Mouse (Mus musculus) liver, adult (tissue): ENCODE data around the gene Panx3.

Experiments used
- GATA4 ChIP-seq: IDR thresholded peaks from 2 replicates; pipeline ENCODE4 v1.6.1; 2014; ENCODE audit warnings: mild to moderate bottlenecking, low read length; ENCODE audit not compliant: insufficient replicate concordance

Gene Panx3

GRCm38 (mm10) chr9:37616770-37617169, 52.3 kb downstream of the Panx3 start:
- TF ChIP-seq GATA4, result no peak

GRCm38 (mm10) chr9:37615220-37615619, 53.8 kb downstream of the Panx3 start:
- TF ChIP-seq GATA4, result no peak

GRCm38 (mm10) chr9:37614316-37614715, 54.7 kb downstream of the Panx3 start:
- TF ChIP-seq GATA4, result peak; percentile 90

GRCm38 (mm10) chr9:37613911-37614280, 55.1 kb downstream of the Panx3 start:
- TF ChIP-seq GATA4, result no peak

GRCm38 (mm10) chr9:37613182-37613910, 55.7 kb downstream of the Panx3 start, which contains the start of gene Spa17:
Gene Spa17, minus strand, starts transcription at chr9:37613722.
- peak; percentile 83; the same call in 1 of the 2 replicates for TF ChIP-seq GATA4
